Mouse (Mus musculus): ENCODE results near the gene Crb3.

Gene Crb3

GRCm38 (mm10) chr17:57098321-57098720 is 39.4 kb downstream of the Crb3 start:
- in situ Hi-C loops (cut with MboI; ENCODE audit: low pct_unique_long_range_greater_than_20kb in 1 of 2, low sequenced_read_pairs in 2 of 2, unreplicated experiment in 1 of 2) = loop anchor here (10.0 kb wide), 2 partner anchors 66 to 236 kb away; no protein-coding TSS in a partner anchor

DNA sequence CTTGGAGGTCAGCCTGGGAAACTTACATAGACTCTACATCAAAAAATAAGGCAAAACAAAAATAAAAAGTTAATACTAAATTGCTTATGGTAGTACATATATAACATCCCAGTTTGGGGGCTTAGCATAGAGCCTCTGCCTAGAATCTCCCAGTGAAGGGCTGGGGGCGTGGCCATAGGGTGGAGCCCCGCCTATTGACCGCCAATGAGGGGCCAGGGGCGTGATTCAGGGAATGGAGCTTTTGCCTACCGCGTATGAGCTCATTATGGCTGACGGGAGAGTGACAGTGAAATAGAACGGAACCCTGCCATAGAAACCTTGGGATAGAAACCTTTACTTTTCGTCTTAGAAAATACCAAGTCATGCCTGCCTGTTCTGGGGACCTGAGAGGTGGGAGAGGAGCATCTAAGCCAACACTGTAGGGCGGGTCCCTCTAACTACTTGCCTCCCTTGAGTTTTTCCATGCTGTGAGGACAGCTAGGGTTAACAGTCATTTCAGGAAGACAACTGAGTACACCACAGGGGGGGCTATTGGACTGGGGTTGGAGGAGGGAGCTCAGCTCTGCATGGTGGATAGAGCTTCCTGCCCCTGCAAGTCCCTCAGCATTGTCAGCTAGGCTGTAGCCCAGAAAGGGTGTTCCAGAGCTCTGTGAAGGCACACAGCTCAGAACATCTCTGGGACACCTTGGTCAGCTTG is 40.9 kb downstream of the Crb3 start:
- in situ Hi-C loops (cut with MboI; ENCODE audit: low pct_unique_long_range_greater_than_20kb in 1 of 2, low sequenced_read_pairs in 2 of 2, unreplicated experiment in 1 of 2) = loop anchor here (10.0 kb wide), 2 partner anchors 65 to 235 kb away; no protein-coding TSS in a partner anchor

DNA sequence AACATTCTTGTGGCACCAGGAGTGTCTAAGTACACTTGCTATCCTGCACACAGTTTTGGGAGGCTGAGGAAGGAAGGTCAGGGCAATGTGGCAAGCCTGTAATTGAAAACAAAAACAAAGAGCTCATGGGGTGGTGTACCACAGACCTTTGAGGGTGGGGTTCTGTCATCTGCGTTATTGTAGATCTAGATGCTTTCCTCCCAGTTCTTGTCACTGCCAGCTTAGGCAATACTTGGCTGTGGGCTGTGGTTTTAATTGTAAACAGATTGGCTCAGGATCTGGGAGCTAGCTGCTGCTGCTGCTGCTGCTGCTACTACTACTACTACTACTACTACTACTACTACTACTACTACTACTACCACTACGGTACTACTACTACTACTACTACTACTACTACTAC is 43.4 kb downstream of the Crb3 start:
- in situ Hi-C loops (cut with MboI; ENCODE audit: low pct_unique_long_range_greater_than_20kb in 1 of 2, low sequenced_read_pairs in 2 of 2, unreplicated experiment in 1 of 2) = no loop called here

DNA sequence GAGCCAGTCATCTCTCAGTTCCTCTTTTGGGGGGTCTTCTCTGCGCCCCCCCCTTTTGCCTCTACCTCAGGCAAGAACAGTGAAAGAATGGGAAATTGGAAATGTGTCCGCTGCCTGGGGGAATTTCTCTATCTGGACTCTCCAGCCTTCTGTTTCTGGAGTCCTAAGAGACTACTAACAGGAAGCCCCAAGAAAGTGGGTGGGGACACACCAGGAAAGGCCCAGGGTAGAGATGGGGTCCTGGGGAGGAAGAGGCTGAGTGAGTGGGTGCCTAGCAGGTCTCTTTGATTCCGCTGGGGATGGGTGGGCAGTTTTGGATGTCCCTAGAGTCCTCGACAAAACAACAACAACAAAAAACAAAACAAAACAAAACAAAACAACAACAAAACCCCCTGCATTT is 45.6 kb downstream of the Crb3 start:
- in situ Hi-C loops (cut with MboI; ENCODE audit: low pct_unique_long_range_greater_than_20kb in 1 of 2, low sequenced_read_pairs in 2 of 2, unreplicated experiment in 1 of 2) = no loop called here

GRCm38 (mm10) chr17:57105181-57106034 is 46.5 kb downstream of the Crb3 start, which contains the start of gene Tnfsf9:
Gene Tnfsf9, plus strand, starts transcription at chr17:57105325.
- in situ Hi-C loops (cut with MboI; ENCODE audit: low pct_unique_long_range_greater_than_20kb in 1 of 2, low sequenced_read_pairs in 2 of 2, unreplicated experiment in 1 of 2) = no loop called here

DNA sequence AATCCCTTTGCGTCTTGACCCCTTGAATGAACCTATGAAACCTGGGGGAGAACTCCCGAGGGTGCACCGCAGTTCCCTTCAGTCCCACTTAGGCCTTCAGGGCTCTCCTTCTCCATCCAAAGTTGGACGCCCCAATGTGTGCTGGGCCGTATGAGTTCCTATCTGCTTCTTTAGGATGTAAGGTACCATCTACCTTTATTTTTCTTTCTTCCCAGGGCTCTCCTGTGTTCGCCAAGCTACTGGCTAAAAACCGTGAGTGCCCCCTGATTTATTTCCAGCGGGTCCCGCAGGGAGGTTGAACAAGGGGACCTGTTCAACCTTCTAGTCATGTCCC is 47.1 kb downstream of the Crb3 start:
- in situ Hi-C loops (cut with MboI; ENCODE audit: low pct_unique_long_range_greater_than_20kb in 1 of 2, low sequenced_read_pairs in 2 of 2, unreplicated experiment in 1 of 2) = no loop called here

- in situ Hi-C loops (cut with MboI; ENCODE audit: low pct_unique_long_range_greater_than_20kb in 1 of 2, low sequenced_read_pairs in 2 of 2, unreplicated experiment in 1 of 2) = no loop called here
Observed at GRCm38 (mm10) chr17:57107064-57107463, 48.2 kb downstream of the Crb3 start.

GRCm38 (mm10) chr17:57108040-57108665 is 49.2 kb downstream of the Crb3 start:
- in situ Hi-C loops (cut with MboI; ENCODE audit: low pct_unique_long_range_greater_than_20kb in 1 of 2, low sequenced_read_pairs in 2 of 2, unreplicated experiment in 1 of 2) = no loop called here

- in situ Hi-C loops (cut with MboI; ENCODE audit: low pct_unique_long_range_greater_than_20kb in 1 of 2, low sequenced_read_pairs in 2 of 2, unreplicated experiment in 1 of 2) = no loop called here
Observed at GRCm38 (mm10) chr17:57108666-57109171, 49.8 kb downstream of the Crb3 start.

GRCm38 (mm10) chr17:57110005-57110404 is 51.1 kb downstream of the Crb3 start:
- in situ Hi-C loops (cut with MboI; ENCODE audit: low pct_unique_long_range_greater_than_20kb in 1 of 2, low sequenced_read_pairs in 2 of 2, unreplicated experiment in 1 of 2) = no loop called here

DNA sequence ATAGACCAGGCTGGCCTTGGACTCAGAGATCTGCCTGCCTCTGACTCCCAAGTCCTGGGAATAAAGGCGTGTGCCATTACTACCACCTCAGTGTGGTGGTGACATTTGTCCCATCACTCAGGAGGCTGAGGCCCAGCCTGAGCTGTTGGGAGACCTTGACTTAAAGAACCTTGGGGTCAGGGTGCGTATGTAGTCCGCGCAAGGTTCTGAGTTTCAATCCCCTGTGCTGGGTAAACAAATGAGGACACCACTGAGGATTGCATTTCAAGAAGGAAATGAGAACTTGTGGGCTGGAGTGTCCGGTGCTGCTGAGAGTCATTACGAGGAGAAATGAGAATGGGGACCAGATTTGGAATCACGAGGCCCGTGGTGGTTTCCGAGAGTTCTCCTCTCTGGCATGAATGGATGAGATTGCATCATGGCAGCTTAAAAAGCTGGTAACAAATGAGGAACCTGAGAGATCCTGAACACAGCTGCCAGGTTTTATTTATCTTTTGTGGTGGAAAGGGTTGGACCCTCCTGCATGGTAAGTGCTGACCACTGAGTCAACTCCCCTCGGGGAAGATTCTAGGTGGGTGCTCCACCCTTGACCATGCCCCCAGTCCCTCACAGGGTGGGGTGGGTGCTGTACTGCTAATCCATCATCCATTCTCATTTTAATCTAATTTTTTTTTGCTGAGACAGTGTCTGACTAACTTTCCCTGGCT is 54.0 kb downstream of the Crb3 start:
- in situ Hi-C loops (cut with MboI; ENCODE audit: low pct_unique_long_range_greater_than_20kb in 1 of 2, low sequenced_read_pairs in 2 of 2, unreplicated experiment in 1 of 2) = no loop called here

Data from mouse embryonic stem cell (cell line).